Mouse (Mus musculus): ENCODE data around the gene Klk7.

The Klk7 gene

GRCm38 (mm10) chr7:43797333-43797769 is 13.7 kb upstream of the Klk7 start, which contains the start of gene Klk8:
Gene Klk8, plus strand, starts transcription at chr7:43797577.
- DNase-seq (ENCODE audit: low read depth, low spot score) = no peak

- no peak for DNase-seq (ENCODE audit: low read depth, low spot score)
These were observed 13.1 kb upstream of the Klk7 start for GRCm38 (mm10) chr7:43797844-43798462.

DNA sequence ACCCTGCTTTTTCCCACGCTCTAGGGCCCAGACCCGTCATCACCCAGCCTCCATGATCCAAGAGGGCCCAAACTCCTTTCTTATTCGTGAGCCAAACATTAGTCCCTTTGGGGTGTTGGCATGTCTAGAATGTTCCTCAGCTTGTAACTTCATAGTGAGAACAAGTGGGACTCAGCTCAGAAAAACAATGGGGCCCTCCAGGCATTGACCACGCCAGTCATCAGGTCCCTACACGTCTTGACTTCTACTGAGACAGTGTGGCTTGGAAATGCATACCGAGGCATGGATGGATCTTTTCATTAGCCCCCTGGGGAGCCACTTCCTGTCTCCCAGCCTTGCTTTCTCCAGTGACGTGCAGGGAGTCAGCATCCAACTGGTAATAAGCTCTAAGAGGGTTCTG is 11.2 kb upstream of the Klk7 start:
- no peak for DNase-seq (ENCODE audit: low read depth, low spot score)

DNA sequence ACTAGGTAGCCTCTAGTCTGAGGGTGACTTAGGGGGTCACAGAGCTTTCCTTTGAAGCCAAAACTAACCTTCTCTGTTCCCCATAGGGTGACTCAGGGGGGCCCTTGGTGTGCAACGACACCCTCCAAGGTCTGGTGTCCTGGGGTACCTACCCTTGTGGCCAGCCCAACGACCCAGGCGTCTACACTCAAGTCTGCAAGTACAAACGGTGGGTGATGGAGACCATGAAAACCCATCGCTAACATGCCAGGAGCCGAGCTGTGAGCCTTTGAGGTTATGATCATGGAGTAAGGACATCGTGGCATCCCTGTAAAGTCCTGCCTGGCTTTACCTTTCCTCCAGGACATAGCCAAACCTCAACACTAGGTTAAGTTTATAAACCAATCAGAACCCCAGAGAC is 4.1 kb downstream of the Klk7 start:
- DNase-seq (ENCODE audit: low read depth, low spot score) = no peak

DNA sequence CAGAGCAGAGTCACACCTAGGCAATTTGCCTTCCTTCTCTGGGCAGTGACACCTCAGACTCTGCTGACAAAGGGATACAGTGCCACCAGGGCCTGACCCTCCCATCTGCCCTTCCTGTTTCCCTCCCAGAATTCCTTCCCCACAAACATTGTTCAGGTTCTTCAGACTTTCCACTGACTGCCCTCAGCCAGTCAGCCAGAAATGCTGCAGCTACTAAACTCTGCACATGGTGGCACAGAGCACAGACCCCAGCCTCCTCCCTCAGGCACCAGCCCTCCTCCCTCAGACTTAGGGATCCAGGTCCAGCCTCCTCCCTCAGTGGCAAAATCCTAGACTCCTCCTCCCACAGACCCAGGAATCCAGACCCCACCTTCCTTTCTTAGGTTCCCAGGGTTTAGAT is 5.7 kb downstream of the Klk7 start:
- no peak for DNase-seq (ENCODE audit: low read depth, low spot score)

GRCm38 (mm10) chr7:43821581-43821980 is 10.5 kb downstream of the Klk7 start:
- DNase-seq (ENCODE audit: low read depth, low spot score) = no peak

- no peak for DNase-seq (ENCODE audit: low read depth, low spot score)
These were observed 13.1 kb downstream of the Klk7 start, which contains the start of gene Klk6 for GRCm38 (mm10) chr7:43824199-43824598. Gene Klk6, plus strand, starts transcription at chr7:43824499.

DNA sequence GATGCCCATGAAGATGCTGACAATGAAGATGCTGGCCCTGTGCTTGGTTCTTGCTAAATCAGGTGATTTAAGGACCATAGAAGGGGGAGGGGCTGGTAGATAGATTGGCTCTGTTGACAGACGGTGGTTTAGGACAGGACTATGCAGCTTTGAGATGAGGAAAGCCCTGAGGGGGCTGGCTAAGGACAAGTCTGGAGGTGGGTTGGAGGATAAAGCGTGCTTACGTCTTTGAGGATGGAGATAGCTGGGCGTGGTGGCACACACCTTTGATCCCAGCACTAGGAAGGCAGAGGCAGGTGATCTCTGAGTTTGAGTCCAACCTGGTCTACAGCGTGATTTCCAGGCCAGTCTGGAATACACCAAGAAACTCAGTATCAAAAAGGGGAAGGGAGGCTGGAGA is 15.0 kb downstream of the Klk7 start:
- DNase-seq (ENCODE audit: low read depth, low spot score) = no peak

DNA sequence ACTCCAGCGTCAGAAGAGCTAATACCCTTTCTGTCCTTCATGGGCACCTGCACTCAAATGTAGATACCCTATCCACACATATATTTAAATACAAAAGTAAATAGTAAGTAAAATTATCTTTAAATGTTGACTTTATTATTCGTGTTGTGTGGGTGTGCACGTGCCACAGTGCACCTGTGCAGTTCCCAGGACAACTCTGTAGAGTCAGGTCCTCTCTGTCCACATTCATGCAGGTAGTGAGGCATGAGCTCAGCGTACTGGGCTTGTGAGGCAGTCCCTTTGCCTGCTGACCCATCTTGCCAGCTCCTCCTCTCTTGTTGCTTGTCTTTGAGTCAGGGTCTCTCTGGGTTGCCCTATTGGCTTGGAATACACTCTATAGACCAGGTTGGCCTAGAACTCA is 16.6 kb downstream of the Klk7 start:
- no peak for DNase-seq (ENCODE audit: low read depth, low spot score)

DNA sequence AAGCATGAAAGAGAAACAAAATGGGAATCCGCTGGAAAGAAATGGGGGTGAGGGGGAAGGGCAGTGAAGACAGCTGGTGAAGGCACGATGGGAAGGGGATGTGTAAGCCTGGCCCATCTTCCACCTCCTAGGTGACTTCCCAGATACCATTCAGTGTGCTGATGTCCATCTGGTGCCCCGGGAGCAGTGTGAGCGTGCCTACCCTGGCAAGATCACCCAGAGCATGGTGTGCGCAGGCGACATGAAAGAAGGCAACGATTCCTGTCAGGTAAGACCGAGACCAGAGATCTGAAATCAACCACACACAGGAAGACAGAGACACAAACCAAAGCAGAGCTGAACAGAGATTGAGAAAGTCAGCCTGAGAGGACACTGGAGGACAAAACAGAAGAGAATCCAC is 17.9 kb downstream of the Klk7 start:
- no peak for DNase-seq (ENCODE audit: low read depth, low spot score)

- DNase-seq (ENCODE audit: low read depth, low spot score) = no peak
These were observed 30.6 kb downstream of the Klk7 start, which contains the start of gene Klk5 for GRCm38 (mm10) chr7:43841701-43842100. Gene Klk5, plus strand, starts transcription at chr7:43841971.

DNA sequence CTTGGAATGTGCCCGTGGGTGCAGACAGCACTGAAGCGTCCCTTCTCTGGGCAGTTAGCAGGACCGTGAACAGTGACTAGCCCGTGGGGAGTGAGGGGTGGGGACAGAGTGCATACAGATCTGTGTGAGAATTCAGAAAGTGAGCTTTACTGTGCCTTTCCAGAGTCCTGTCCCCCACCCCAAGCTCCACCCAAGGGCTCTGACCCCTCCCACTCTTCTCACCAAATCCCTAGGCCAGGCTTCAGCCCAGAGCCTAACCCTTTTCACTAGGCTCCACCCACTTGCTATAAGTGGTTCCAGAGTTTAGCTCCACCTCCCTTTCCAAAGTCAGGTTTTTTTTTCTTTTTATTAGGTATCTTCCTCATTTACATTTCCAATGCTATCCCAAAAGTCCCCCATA is 32.7 kb downstream of the Klk7 start:
- DNase-seq (ENCODE audit: low read depth, low spot score) = no peak

GRCm38 (mm10) chr7:43851616-43852015 is 40.5 kb downstream of the Klk7 start:
- no peak for DNase-seq (ENCODE audit: low read depth, low spot score)

DNA sequence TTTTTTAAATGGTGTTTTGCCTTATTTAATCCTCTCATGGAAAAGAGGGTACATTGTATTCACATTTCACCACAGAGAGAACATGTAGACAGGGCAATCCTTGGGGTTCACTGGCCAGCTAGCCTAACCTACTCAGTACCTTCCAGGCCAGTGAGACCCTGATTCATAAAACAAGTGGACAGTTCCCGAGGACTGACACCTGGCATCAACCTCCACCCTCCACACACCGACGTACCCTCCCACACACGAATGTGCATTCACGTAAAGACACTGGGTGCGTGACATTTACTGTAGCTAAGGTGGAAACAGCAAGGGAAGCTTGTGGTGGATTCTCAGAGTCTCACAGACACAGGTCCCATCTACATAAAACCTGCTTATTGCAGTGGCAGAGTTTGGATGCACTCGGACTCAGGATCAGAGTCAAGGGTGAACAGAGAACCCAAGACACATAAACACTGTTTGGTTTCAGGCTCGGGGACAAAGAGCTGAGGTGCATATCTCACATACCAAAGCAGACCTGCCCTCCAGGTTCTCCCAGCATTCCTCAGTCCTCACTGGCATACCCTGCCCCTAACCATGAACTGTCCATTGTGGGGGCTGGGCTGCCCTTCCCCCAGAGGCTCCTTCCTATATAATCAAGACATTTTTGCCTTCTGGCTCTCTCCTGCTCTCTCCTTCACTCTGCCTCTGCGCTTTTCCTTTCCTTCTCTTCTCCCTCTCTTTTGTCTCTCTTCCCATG is 43.7 kb downstream of the Klk7 start:
- DNase-seq (ENCODE audit: low read depth, low spot score) = no peak

- DNase-seq (ENCODE audit: low read depth, low spot score) = no peak
These were observed 44.6 kb downstream of the Klk7 start for GRCm38 (mm10) chr7:43855709-43856108.

GRCm38 (mm10) chr7:43856307-43856706 is 45.2 kb downstream of the Klk7 start:
- no peak for DNase-seq (ENCODE audit: low read depth, low spot score)

DNA sequence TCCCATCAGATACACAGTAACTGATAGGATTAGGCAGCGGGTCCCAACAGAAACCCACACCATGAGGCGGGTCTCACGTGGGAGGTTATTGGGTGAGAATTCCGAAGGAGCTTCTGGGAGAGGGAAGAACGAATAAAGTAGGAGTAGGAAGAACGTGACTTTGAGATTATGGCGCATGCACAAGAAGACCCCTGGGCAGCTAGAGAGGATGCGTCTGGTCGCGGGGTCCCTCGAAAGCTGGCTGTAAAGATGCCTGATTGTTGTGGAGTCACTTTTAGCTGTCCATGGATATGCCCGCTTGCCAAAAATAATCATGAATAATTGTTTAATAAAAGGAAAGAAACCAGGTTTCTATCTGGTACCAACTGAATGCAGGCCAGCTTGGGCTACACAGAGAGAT is 46.4 kb downstream of the Klk7 start:
- no peak for DNase-seq (ENCODE audit: low read depth, low spot score)

DNA sequence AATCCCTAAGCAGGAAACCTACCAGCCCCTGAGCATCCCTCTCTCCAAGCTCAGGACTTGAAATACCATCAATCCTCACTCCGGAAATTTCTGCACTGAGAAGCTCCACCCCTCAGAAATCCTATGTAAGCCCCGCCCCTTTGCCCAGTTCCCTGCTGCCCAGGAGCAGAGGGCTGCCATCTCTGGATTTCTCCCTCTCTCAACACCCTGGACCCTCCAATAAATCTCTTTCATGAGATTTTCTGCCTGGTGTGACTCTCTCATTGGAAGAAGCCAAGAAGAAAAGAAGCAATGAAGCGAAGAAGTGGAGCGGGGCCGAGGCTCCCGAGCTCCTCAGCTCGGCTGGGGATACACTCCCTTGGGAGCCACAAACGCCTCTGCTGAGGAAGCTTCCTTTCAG is 49.3 kb downstream of the Klk7 start:
- DNase-seq (ENCODE audit: low read depth, low spot score) = no peak
